Mouse (Mus musculus): ENCODE results near the gene Rac1.

DNA sequence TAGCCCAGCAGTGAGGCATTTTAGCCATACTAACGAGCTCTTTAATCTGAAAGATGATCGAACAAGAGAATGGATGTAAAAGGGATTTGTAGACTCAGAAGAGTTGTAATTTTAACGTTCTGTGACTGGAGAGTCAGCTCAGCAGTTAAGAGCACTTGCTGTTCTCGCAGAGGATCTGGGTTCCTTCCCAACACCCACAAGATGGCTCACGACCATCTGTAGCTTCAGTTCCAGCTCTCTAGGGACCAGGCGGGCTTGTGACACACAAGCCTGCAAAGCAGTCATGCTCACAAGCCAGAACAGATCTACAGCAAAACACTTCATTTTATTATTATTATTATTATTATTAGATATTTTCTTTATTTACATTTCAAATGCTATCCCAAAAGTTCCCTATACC is 25.1 kb upstream of the Rac1 start:
- TF ChIP-seq POLR2A (IDR thresholded peaks at IDR 0.05; ENCODE audit: borderline replicate concordance, low read depth, low read length) (no peak), CTCF (IDR thresholded peaks at IDR 0.05; ENCODE audit: low read depth, low read length) (no peak)
